Mouse (Mus musculus): ENCODE results near the gene Irgm1.

GRCm38 (mm10) chr11:48818346-48818745 lies 53.1 kb downstream of the Irgm1 start:
- TF ChIP-seq HCFC1 (IDR thresholded peaks at IDR 0.05; ENCODE audit: borderline replicate concordance, insufficient read depth, low read length) (no peak), MAFK (IDR thresholded peaks at IDR 0.05; ENCODE audit: insufficient read depth, low read depth, low read length) (peak; percentile 94), CHD2 (IDR thresholded peaks at IDR 0.05; ENCODE audit: low read depth, low read length) (no peak), ZNF384 (IDR thresholded peaks at IDR 0.05; ENCODE audit: low read depth, low read length) (no peak), ZC3H11A (IDR thresholded peaks at IDR 0.05; ENCODE audit: borderline replicate concordance, low read depth, low read length) (no peak)
